Mouse (Mus musculus): Measurements from ENCODE around the gene Csnk2a1.

- TF ChIP-seq POLR2A (IDR thresholded peaks at IDR 0.05; ENCODE audit: borderline replicate concordance, extremely low read depth, insufficient read depth, insufficient read length, poor library complexity, severe bottlenecking) (no peak), CTCF (IDR thresholded peaks at IDR 0.05; ENCODE audit: borderline replicate concordance, extremely low read depth, insufficient read depth, insufficient read length) (no peak)
Measured at GRCm38 (mm10) chr2:152250511-152250910, 23.9 kb downstream of the Csnk2a1 start.
